Mouse (Mus musculus): ENCODE measurements around the gene Pmpcb.

- TF ChIP-seq GATA1 (IDR thresholded peaks at IDR 0.05; ENCODE audit: borderline replicate concordance, low read length) (no peak), FLI1 (IDR thresholded peaks at IDR 0.05; ENCODE audit: low read length) (no peak)
Observed at GRCm38 (mm10) chr5:21804837-21805236, 67.9 kb downstream of the Pmpcb start.

Measured in megakaryocyte, embryonic 14.5 days (primary cell).